Mouse (Mus musculus): ENCODE results near the gene Slc39a11. TPM values are rescaled to one million over a fixed set of nuclear protein-coding genes. Genes with fewer than 3 reads are reported as not detected.

Gene Slc39a11
- polyA plus RNA-seq, 2 experiments from 2014 or later, result 12.5 to 17.1 TPM

DNA sequence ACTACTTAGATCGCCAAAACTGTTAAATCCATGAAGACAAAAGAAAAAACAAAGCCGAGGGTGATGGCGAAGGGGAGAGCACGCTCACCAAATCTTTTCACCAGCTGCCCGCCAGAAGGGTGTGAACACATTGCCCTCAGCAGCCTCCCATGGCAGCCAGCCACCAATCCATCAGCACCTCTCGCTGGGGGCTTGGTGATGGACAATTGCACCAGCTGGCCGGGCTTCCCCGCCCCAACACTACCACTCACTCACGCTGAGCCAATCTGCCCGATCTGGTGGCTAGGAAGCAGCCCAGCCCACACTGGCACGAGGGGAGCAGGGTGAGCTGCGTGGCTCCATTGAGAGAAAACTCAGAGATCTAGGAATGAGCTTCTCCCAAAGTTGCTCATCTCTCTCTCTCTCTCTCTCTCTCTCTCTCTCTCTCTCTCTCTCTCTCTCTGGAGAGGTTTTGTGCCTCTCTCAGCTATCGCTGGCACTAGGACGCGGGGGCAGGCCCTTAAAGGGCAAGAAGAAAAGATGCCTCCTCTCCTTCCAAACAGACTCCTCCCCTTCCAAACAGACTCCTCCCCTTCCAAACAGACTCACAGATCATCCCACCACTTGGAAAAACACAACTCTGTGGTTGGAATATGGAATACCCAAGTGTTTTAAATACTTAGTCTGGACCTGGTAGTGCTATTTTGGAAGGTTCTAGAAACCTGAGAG is 110.2 kb downstream of the Slc39a11 start:
- no peak for ATAC-seq

DNA sequence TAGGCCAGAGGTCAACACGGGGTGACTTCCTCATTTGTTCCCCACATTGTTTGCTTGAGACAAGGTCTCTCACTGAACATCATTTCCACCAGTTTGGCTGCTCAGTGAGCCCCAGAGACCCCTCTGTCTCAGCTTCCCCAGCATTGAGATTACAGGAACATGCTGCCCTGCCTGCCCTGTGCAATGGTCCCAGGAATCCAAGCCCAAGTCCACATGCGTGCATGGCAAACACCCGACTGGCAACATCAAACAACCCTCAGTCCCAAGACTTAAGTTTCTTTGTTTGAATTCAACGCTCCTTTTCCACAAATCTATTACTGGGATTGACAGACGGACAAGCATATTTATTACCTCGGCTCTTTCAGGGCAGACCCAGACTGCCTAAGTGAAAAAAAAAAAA is 110.8 kb downstream of the Slc39a11 start:
- ATAC-seq, result no peak

DNA sequence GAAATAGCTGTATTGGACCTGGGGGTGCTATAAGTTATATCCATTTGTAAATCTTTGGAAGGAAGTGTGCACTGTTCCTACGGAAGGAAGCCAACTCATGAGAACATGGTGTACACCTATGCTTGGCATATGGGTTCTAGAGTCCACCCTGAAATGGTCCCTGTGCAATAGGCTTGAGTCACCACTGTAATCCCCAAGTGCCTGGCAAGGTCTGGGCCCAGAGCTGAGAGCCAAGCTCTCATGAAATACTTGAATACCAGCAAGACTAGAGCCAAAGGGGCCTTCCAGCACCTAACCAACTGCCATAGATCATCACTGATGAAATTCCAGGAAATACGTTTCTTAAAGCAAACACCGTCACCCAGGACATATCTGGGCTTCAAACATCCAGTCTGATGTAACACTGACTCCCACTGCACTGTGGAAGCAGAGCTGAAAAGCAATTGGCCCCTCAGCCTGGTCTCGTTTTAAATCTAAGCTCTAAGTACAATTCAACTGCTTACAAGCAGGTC is 111.4 kb downstream of the Slc39a11 start:
- no peak for ATAC-seq

DNA sequence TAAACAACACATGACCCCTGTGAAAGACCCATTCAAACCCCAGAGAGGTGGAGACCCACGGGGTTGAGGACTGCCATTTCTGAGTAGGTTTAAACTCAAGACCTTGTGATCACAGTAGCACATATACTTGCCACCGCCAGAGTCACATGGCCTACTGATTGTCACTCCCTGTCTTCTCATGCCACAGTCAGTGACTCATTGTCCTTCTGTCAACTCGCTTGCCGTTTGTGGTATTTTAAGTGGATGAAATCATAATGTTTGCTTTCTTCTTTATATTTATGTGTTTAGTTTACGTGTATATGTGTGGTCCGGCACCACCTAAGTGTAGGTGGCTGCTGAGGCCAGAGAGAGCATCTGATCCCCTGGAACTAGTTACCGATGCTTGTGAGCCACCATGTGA is 112.2 kb downstream of the Slc39a11 start:
- ATAC-seq, result no peak

DNA sequence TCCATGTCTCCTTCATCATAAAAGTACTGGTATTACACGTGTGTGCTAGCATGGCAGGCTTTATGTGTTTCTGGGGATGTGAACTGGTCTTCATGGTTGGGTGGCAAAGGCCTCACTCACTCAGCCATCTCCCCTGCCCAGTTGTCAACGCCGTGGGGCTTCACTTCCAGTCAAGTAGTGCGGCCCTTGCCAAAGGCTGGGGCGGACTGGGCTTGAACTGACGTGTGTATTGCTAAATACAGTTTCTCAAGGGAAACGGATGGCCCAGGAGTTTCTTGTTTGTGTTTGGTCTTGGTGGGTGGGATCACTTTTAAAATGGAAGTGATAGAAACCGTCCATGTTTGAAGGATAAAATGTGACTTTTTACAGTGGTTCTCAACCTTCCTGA is 112.7 kb downstream of the Slc39a11 start:
- no peak for ATAC-seq

DNA sequence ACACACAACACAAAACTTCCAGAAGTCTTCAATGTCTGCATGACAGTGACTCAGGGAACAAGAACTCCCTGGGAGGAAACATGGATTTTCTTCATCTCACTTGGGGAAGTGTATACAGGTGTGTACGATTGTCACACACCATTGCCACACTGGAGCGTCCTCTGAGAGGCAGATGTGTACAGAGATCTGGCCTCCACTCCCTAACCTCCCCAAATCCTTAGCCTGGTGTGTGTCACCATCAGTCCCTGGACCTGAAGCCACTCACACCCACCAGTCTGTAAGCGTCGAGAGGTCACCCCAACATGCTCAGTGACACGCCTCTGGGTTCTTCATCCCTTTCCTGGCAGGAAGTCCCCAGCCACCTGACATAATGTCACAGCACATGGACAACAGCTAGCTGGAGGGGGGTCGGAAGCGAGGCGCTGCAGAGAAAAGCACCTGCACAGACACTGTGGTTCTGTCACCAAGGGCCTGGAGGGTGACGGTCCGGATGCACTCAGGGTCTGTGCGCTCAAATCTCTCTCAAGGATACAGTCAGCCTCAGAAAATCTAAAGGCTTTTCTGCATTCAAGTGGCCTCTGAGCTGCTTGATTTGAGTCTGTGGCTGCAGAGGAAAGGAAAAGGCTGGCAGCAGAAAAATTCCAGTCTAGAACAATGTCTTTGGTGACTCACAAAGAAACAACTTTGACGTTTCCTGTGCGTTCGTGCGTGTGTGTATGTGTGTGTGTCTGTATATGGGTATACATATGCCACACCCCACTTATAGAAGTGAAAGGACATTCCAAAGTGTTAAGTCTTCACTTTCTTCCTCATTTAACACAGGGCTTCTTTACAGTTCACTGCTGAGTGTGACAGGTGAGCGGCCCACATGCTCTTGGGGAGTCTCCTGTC is 113.3 kb downstream of the Slc39a11 start:
- no peak for ATAC-seq

DNA sequence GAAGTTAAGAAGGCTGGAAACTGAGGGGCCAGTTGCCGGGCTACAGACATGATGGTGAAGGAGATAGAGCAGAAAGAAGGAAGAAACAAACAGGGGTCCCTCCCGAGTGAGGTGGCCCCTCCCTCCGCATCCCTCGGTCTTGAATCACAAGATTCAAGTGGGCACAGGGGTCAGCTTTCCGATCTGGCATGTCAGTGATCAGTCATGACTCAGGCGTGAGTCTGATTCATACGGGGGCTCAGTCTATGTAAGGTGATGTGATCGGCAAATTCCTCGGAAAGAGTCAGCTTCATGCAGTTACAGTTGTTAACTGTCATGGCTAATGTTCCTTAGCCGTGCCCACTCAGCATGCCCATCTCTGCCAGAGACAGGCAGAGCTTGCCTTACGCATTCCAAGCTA is 115.5 kb downstream of the Slc39a11 start:
- ATAC-seq, result no peak

DNA sequence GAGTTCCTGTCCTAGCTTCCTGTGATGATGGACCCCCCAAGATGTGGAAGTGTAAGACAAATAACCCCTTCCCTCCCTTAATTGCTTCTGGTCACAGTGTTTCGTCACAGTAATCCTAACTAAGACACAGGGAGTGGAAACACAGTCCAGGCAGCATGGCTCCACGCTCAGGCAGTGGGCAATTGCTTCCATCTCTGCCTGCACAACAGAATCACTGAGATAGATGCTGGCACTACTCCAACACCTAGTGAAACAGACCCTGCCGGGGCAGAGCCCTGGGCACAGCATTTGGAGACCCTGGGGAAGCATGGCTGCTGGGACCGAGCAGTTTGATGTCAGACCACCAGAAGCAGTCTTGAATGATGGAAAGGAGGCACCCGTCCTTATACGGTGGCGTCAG is 115.9 kb downstream of the Slc39a11 start:
- no peak for ATAC-seq

DNA sequence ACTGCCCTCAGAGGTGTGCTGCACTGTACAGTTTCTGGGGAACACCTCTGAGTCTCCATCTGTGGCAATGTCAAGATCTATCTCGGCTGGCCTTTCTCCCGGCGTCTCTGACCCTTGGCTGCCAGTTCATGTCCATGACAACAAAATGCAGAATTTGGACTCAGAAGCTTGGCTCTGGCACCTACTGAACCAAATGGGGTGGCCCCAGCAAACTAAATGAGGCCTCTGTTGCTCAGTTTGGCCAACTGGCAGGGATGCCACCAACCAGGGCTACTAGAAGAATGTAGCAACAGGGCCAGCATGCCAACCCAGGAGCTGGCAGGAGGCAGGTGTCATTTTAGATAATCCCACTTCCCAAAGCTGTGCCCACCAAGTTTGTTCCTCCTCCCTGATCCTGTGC is 121.5 kb downstream of the Slc39a11 start:
- ATAC-seq, result no peak

DNA sequence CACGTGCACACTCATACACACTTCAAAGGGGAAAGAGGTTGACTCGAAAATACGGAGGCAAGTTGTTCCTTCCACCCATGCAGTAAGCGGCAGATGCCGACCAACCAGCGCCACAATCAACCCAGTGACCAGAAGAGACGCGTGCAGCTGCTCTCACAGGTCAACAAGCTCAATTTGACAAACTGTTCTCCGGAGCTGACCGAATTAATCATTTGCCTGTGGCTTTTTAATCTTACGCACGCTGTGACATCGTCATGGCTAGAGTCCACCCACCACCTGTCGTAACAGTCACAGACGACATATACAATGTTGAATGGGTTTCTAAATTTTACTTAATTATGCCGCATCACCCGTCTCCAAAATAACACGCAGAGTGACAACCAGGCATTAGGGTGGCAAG is 124.1 kb downstream of the Slc39a11 start:
- ATAC-seq, result no peak

DNA sequence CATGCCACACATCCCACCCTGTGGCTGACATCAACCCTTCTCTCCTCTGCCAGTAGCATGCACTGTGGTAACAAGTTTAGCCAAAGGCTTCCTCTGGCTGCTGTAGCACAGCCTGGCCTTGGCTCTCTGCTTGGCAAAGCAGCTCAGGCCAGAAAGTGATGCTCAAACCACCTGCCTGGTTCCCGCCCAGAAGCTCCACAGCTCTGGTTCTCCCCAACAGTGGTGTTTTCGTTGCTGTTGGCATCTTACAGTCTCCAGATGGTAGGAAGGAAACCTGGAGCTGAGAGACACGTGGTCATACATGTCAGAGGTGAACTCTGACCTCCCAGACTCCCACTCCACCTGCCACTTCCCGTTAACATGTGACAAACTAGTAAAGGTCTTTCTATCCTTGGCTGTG is 127.2 kb downstream of the Slc39a11 start:
- no peak for ATAC-seq

DNA sequence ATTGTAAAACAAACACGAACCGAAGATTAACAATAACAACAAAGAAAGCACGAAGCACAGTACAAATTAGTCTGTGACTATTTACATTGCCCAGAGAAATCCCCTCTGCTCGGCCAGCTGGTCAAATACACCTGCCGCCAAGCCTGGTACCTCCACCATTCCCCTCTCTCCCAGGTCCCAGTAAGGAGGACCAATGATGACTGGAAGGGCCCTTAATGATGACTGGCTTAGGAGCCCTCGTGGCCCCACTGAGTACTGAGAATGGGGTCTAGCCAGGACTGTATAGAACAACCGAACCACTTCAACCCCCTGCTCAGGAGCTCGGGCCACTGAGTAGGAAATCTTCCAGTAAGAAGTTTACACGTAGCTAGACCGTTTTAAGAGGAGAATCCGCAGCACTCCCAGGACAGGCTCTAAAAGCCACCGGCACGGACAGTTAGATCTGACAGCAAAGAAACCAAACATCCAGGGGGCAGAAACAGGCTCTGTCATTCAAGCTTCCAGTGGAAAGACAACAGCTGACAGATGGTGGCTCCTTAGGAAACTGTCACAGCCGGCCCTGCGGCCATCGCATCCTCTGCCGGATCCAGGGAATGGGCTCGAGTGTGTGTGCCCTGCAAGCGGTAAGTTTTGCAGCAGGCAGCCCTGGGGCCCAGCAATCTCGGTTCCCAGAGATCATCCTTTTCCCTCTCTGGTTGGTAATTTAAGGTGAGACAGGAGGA is 128.2 kb downstream of the Slc39a11 start:
- no peak for ATAC-seq

DNA sequence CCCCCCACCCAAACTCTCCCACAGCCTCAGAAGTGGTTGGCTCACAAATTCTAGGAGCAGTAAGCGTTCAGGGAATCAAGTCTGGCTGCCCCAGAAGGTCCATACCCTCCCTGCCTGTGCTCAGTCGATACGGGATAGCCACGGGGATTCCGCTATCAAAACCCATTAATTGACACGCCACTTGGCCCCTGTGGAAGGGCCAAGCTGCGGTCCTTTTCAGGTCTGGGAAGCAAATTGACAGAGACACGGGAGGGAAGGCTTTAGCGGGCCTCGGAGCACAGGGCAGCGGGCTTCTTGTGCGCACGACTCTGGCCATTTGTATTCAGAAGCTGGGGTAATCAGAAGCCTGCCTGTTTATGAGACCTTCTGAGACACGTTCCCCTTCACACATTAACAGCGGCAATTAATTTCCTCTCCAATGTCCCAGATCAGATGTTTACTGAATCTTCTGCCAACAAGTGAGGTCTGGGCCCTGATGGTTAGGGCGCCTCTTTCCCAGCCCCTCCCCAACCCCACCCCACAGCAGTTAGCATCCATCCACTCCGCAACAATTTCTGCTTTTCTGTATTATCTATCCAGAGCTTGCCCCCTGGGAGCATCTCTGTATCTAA is 128.9 kb downstream of the Slc39a11 start:
- ATAC-seq, result no peak

DNA sequence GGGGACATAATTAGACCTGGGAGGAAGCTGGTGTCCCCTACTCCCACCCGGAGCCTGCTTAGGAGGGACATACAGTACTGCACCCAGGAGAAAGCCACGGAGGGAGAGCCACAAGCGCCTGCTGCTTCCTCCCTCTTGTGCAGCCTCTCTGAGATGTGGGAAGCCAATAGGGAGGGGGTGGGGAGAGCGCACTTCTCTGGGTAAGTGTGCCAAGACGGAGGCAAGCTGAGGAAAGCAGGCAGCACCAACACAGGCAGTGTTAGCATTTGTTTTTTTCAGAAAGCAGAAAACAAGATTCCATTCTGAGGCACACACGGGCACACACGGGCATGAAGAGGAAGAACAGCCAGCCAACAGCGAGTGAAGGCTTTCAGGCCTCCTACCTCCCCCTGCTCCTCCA is 129.5 kb downstream of the Slc39a11 start:
- no peak for ATAC-seq

DNA sequence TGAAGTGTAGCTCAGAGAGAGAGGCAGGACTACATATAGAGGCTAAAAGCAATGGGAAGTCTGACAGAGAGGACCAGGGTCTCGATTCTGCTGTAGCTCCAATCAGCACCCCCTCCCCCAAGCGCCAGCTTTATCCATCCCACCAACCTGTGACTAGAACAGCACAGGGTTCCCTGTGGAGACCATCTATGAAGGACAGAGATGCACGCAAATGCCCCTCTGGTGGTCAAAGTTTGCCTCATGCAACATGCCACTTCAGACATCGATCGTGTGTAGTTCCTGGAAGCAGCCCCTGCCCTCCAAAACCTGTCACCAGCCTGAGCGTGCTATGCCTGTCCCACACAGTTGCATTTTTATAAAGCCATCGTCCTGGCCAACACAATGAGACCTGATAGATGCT is 129.9 kb downstream of the Slc39a11 start:
- ATAC-seq, result no peak

DNA sequence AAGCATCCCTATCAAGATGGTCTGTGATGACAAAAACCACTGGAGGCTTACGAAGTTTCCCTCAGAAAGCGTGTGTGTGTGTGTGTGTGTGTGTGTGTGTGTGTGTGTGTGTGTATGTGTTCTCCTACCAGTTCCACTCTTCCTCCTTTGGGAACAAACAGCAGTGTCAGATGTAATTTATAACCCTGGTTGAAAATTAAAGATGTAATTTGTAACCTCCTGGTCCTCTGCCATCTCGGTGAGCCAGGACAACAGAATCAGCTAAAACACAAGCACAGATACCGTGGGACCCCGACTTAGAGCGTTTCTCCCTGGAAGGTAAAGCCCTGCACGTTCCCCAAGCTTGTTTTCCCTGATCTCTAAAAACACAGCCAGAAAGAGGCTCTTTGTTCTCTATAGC is 131.7 kb downstream of the Slc39a11 start:
- ATAC-seq, result no peak

DNA sequence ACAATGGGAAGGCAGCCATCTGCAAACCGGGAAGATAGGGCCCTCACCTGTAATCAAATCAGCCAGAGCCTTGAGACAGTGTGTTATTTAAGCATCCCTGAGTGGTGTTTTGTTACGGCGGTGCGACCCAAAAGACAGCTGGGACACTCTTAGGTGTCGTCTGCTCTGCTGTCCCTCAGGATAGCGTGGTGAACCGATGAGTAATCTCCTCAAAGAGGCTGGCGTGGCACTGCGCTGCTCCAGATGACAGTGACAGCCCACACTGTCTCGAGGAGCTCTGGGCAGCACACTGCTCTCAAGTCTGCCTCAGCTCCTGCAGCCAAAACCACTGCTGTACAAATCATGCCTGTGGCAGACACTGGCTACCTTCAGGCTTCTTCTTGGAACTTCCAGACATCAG is 133.7 kb downstream of the Slc39a11 start:
- ATAC-seq, result no peak

DNA sequence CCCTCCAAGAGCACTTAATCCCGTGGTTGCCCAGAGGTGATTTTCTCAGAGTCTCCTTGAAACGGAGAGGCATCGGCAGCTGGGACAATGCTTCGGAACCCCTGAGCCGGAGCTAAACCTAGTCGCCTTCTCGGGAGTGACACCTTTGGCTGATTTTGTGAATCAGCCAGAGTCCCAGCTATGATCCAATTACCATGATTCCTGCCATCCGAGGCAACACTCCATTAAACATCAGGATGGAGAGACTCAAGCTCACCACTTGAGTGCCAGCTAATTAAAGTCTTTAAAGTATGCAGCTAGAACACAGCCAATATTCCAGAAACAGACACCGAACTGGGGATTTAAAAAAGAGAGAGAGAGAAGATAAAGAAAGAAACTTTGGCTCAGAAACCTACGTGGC is 136.9 kb downstream of the Slc39a11 start:
- ATAC-seq, result no peak

DNA sequence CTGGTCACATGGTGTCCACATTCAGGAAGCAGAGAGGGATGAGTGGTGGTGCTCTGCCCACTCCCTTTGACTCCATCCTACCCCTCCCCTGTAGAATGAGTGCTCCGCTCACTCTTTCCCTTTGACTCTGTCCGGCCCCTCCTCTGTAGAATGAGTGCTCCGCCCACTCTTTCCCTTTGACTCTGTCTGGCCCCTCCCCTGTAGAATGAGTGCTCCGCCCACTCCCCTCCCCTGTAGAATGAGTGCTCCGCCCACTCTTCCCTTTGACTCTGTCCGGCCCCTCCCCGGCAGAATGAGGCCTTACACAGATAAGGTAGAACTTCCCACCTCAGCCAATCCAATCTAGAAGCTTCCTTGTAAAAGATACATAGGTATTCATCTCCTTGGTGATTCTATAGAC is 137.7 kb downstream of the Slc39a11 start:
- ATAC-seq, result no peak

DNA sequence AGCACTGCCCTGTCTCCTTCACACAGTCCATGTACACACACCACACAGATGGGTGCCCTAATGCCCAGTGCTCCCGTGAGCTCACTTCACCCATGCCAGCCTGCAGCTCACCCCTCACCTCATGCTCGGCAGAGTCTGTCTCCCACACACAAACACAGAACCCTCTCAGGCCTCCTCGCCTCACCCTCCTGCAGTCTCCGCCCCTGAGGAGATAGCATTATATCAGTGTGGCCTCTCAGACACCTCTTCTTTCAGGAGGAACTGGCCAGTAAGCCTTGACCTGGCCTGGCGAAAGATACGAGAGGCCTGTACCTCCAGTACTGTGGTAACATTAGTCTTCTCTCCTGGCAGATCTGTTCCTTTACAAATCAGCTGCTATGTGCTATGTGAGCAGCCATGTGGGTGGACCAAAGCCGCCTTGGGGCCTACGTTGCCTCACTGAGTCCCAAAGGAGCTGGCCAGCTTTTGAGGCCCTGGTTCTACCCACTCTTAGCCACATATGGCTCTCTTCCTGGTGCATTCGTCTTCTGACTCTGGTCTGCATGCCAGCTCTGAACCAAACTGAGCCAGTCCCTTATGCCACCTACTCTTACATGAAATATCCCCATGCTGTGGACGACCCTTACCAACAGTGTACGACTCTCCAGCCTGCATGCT is 138.8 kb downstream of the Slc39a11 start:
- no peak for ATAC-seq

DNA sequence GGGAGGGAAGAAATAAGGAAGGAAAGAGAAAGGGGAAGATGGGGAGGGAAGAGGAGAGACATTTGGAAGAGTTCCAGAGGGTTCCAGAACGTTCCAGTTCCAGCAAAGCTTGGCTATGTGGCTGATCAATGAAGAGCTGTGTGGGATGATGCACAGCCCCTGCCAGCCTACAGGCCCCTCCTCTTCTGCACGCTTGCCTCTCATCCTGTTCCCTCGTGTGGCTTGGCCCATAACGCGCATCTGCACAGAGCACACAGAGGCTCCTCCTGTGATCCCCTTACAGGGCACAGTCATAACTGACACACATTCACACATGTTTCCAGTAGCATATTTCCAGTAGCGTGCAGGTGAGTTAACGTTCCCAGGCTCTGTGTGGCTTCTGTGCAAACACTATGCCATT is 139.6 kb downstream of the Slc39a11 start:
- no peak for ATAC-seq
